Mouse (Mus musculus) E14TG2a.4 (cell line): ENCODE results near the gene Itpr3.

ENCODE experiments used
- CTCF ChIP-seq: conservative IDR thresholded peaks from 2 replicates; pipeline ENCODE4 v1.5.1; 2014; ENCODE audit warnings: low read length
- POU5F1 ChIP-seq: IDR thresholded peaks from 2 replicates; pipeline ENCODE4 v1.6.1; 2014; ENCODE audit warnings: low read length, borderline replicate concordance

GRCm38 (mm10) chr17:27119954-27120353 is 62.9 kb downstream of the Itpr3 start:
- no peak for TF ChIP-seq CTCF
- no peak for TF ChIP-seq POU5F1
